Mouse (Mus musculus): ENCODE results near the gene Tex2. TPM values are rescaled to one million over a fixed set of nuclear protein-coding genes. Genes with fewer than 3 reads are reported as not detected.

The Tex2 gene
- polyA plus RNA-seq, 1 experiment from 2014 or later = 12.3 TPM

GRCm38 (mm10) chr11:106511236-106512005 lies 101.8 kb downstream of the Tex2 start:
- no peak for ATAC-seq (replicated peaks; ENCODE audit: insufficient number of reproducible peaks, low FRiP score, low TSS enrichment)
- no peaks in the 10 kb centered on the region; the same call in 1 of the 2 replicates for H3K27me3 ChIP-seq (ENCODE audit: control insufficient read depth, insufficient read depth, low read length)
- 87% methylated on average over 14 of the region's 14 CpGs for WGBS (ENCODE audit: insufficient replicate concordance)

DNA sequence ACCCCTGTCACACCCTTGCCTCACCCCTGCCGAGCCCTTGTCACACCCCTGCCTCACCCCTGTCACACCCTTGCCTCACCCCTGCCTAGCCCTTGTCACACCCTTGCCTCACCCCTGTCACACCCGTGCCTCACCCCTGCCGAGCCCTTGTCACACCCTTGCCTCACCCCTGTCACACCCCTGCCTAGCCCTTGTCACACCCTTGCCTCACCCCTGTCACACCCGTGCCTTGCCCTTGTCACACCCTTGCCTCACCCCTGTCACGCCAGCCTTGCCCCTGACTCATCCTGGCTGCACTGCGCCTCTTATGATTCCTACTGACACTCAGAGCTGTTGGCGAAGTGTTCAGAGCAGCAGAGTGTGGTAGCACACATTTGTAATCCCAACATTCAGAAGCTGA lies 105.6 kb downstream of the Tex2 start:
- Histone ChIP-seq H3K4me1 (ENCODE audit: control insufficient read depth, insufficient read depth, low read length) (no peaks in the 10 kb centered on the region), H3K4me2 (no peak overlapping the region), H3K9me3 (replicated peaks; ENCODE audit: control insufficient read depth, low read length) (peaks cover 4% of the 10 kb centered on the region; the same call in 1 of the 2 replicates), H3K4me3 (ENCODE audit: low read depth, low read length) (no peak overlapping the region), H3K36me3 (ENCODE audit: control insufficient read depth, insufficient read depth, low read length) (peaks cover 17% of the 10 kb centered on the region), H3K27ac (ENCODE audit: low read depth, low read length) (no peak overlapping the region), H3K27me3 (ENCODE audit: control insufficient read depth, insufficient read depth, low read length) (no peaks in the 10 kb centered on the region; the same call in 1 of the 2 replicates), H3K9ac (ENCODE audit: low read depth, low read length) (no peak overlapping the region)
- 79% methylated on average over 7 of the region's 7 CpGs for WGBS (ENCODE audit: insufficient replicate concordance)
- ATAC-seq (replicated peaks; ENCODE audit: insufficient number of reproducible peaks, low FRiP score, low TSS enrichment) = no peak

More at GRCm38 (mm10) chr11:106511236-106512005, 101.8 kb downstream of the Tex2 start:
- Histone ChIP-seq H3K4me1 (ENCODE audit: control insufficient read depth, insufficient read depth, low read length) (peaks cover 18% of the 10 kb centered on the region), H3K4me2 (no peak overlapping the region), H3K9ac (ENCODE audit: low read depth, low read length) (no peak overlapping the region), H3K4me3 (ENCODE audit: low read depth, low read length) (no peak overlapping the region), H3K27ac (ENCODE audit: low read depth, low read length) (no peak overlapping the region), H3K9me3 (replicated peaks; ENCODE audit: control insufficient read depth, low read length) (peaks cover 4% of the 10 kb centered on the region; the same call in 1 of the 2 replicates), H3K36me3 (ENCODE audit: control insufficient read depth, insufficient read depth, low read length) (peaks cover 17% of the 10 kb centered on the region)

DNA sequence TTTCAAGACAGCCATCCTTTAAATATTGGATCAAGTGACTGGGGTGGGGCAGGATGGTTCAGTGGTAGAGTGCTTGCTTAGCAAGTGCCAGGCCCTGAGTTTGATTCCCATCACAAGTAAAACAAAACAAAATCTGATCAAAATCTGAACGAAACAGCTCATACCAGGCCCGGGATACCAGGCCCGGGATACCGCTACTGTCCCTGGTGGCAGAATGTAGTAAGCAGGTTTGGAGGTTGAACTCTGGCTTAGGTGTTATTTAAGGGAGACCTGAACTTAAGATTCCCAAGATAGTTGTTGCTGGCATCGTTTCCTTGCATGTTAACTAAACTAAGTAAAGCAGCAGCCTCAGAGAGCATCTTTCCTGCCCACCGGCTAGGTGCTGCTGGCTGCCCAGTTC lies 107.0 kb downstream of the Tex2 start:
- ATAC-seq (replicated peaks; ENCODE audit: insufficient number of reproducible peaks, low FRiP score, low TSS enrichment) = no peak
- H3K9ac ChIP-seq (ENCODE audit: low read depth, low read length) = no peak overlapping the region
- H3K36me3 ChIP-seq (ENCODE audit: control insufficient read depth, insufficient read depth, low read length) = peaks cover 15% of the 10 kb centered on the region
- peaks cover 4% of the 10 kb centered on the region; the same call in 1 of the 2 replicates for H3K9me3 ChIP-seq (replicated peaks; ENCODE audit: control insufficient read depth, low read length)
- no peaks in the 10 kb centered on the region for H3K27me3 ChIP-seq (ENCODE audit: control insufficient read depth, insufficient read depth, low read length)
- H3K27ac ChIP-seq (ENCODE audit: low read depth, low read length) = no peak overlapping the region
- no peaks in the 10 kb centered on the region for H3K4me1 ChIP-seq (ENCODE audit: control insufficient read depth, insufficient read depth, low read length)
- no peak overlapping the region for H3K4me3 ChIP-seq (ENCODE audit: low read depth, low read length)
- H3K4me2 ChIP-seq = no peak overlapping the region
- WGBS (ENCODE audit: insufficient replicate concordance) = 90% methylated on average over 6 of the region's 6 CpGs

DNA sequence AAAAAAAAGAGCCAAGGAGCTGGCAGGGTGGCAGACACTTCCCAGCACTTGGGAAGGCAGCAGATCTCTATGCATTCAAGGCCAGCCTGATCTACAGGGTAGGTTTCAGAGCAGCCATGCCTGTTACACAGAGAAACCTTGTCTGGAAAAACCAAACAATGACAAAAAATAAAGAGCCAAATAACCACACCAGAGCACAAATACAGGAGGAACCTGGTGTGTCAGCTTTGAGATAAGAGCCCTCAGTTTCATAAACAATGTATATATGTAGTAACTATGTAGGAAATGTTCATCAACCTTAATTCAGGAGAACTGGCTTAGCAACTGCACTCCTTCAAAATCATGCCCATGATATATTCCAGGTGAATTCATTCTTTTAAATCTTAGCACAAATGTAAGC lies 109.1 kb downstream of the Tex2 start:
- Histone ChIP-seq H3K27me3 (ENCODE audit: control insufficient read depth, insufficient read depth, low read length) (no peaks in the 10 kb centered on the region), H3K27ac (ENCODE audit: low read depth, low read length) (no peak overlapping the region), H3K4me3 (ENCODE audit: low read depth, low read length) (no peak overlapping the region), H3K36me3 (ENCODE audit: control insufficient read depth, insufficient read depth, low read length) (peaks cover 5% of the 10 kb centered on the region), H3K9ac (ENCODE audit: low read depth, low read length) (no peak overlapping the region), H3K4me2 (no peak overlapping the region), H3K4me1 (ENCODE audit: control insufficient read depth, insufficient read depth, low read length) (no peaks in the 10 kb centered on the region; the same call in 1 of the 2 replicates), H3K9me3 (replicated peaks; ENCODE audit: control insufficient read depth, low read length) (peaks cover 2% of the 10 kb centered on the region; the same call in 1 of the 2 replicates)
- no peak for ATAC-seq (replicated peaks; ENCODE audit: insufficient number of reproducible peaks, low FRiP score, low TSS enrichment)

DNA sequence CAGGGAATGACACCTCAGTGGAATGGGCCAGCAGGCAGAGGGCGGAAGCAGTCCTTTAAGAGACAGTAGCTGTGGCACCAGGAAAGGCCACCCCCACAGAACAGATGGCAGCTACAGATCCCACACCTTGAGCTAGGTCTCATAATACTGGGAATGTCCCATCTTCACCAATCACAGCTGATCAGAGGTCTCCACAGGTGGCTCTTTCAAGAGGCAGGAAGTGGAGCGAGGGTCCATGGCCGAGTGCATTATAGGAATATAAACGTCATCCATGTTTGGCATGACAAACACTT lies 109.9 kb downstream of the Tex2 start:
- no peak overlapping the region for H3K4me2 ChIP-seq
- H3K27ac ChIP-seq (ENCODE audit: low read depth, low read length) = no peak overlapping the region
- H3K36me3 ChIP-seq (ENCODE audit: control insufficient read depth, insufficient read depth, low read length) = no peaks in the 10 kb centered on the region
- no peaks in the 10 kb centered on the region for H3K27me3 ChIP-seq (ENCODE audit: control insufficient read depth, insufficient read depth, low read length)
- H3K9ac ChIP-seq (ENCODE audit: low read depth, low read length) = no peak overlapping the region
- no peaks in the 10 kb centered on the region for H3K9me3 ChIP-seq (replicated peaks; ENCODE audit: control insufficient read depth, low read length)
- no peaks in the 10 kb centered on the region; the same call in 1 of the 2 replicates for H3K4me1 ChIP-seq (ENCODE audit: control insufficient read depth, insufficient read depth, low read length)
- WGBS (ENCODE audit: insufficient replicate concordance) = 81% methylated on average over 4 of the region's 4 CpGs
- ATAC-seq (replicated peaks; ENCODE audit: insufficient number of reproducible peaks, low FRiP score, low TSS enrichment) = no peak
- no peak overlapping the region for H3K4me3 ChIP-seq (ENCODE audit: low read depth, low read length)

DNA sequence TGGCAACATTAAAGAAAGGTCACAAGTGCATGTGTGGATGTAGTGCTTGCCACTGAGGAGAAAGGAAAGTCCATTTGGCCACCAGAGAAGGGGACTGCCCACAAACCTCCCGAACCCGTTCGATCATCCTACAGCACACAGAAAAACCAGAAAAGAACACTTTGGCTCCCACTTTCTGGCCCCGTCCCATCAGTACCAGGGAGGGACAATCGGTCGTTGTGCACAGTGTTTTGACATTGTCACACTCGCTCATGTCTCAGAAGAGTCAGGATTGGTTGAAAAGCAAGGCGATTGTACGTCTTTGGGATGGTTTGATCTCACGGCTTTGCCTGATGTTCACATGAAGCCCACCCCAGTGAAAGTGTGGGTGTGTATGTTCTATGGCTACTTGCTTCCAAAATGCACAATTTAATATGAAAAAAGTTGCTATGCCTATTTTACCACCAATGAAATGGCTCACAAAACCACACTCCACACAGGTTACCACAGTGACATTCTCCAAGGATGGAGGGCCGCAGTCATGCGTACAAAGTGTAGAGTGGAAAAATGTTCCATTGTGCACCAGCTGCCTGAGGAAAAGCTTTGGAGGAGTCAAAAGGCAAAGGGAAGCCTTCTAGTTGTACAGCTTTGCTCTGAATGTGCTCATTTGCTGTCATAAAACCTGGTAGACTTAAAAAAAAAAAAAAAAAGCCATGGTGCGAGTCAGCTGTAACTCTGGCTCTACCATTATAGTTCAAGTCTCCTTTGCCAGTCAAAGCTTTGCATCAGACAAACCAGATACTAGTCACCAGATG lies 110.4 kb downstream of the Tex2 start:
- Histone ChIP-seq H3K4me2 (no peak overlapping the region), H3K36me3 (ENCODE audit: control insufficient read depth, insufficient read depth, low read length) (no peaks in the 10 kb centered on the region), H3K9me3 (replicated peaks; ENCODE audit: control insufficient read depth, low read length) (no peaks in the 10 kb centered on the region), H3K27ac (ENCODE audit: low read depth, low read length) (peak overlapping the region; percentile 7), H3K9ac (ENCODE audit: low read depth, low read length) (no peak overlapping the region), H3K4me1 (ENCODE audit: control insufficient read depth, insufficient read depth, low read length) (no peaks in the 10 kb centered on the region; the same call in 1 of the 2 replicates), H3K27me3 (ENCODE audit: control insufficient read depth, insufficient read depth, low read length) (no peaks in the 10 kb centered on the region), H3K4me3 (ENCODE audit: low read depth, low read length) (no peak overlapping the region)
- WGBS (ENCODE audit: insufficient replicate concordance) = 68% methylated on average over 13 of the region's 13 CpGs
- no peak for ATAC-seq (replicated peaks; ENCODE audit: insufficient number of reproducible peaks, low FRiP score, low TSS enrichment)

- Histone ChIP-seq H3K4me3 (ENCODE audit: low read depth, low read length) (no peak overlapping the region), H3K9me3 (replicated peaks; ENCODE audit: control insufficient read depth, low read length) (no peaks in the 10 kb centered on the region), H3K36me3 (ENCODE audit: control insufficient read depth, insufficient read depth, low read length) (no peaks in the 10 kb centered on the region), H3K4me2 (peak overlapping the region; percentile 84; the same call in 1 of the 2 replicates), H3K9ac (ENCODE audit: low read depth, low read length) (peak overlapping the region; percentile 99; the same call in 1 of the 2 replicates), H3K4me1 (ENCODE audit: control insufficient read depth, insufficient read depth, low read length) (no peaks in the 10 kb centered on the region; the same call in 1 of the 2 replicates), H3K27ac (ENCODE audit: low read depth, low read length) (peak overlapping the region; percentile 95), H3K27me3 (ENCODE audit: control insufficient read depth, insufficient read depth, low read length) (no peaks in the 10 kb centered on the region)
- ATAC-seq (replicated peaks; ENCODE audit: insufficient number of reproducible peaks, low FRiP score, low TSS enrichment) = no peak
These were observed 111.1 kb downstream of the Tex2 start for GRCm38 (mm10) chr11:106502159-106502505.

- 3% methylated on average over 22 of the region's 22 CpGs for WGBS (ENCODE audit: insufficient replicate concordance)
- Histone ChIP-seq H3K9ac (ENCODE audit: low read depth, low read length) (peak overlapping the region; percentile 99), H3K4me2 (peak overlapping the region; percentile 84), H3K27ac (ENCODE audit: low read depth, low read length) (peak overlapping the region; percentile 95), H3K4me1 (ENCODE audit: control insufficient read depth, insufficient read depth, low read length) (no peaks in the 10 kb centered on the region; the same call in 1 of the 2 replicates), H3K9me3 (replicated peaks; ENCODE audit: control insufficient read depth, low read length) (no peaks in the 10 kb centered on the region), H3K4me3 (ENCODE audit: low read depth, low read length) (peak overlapping the region; percentile 78), H3K27me3 (ENCODE audit: control insufficient read depth, insufficient read depth, low read length) (no peaks in the 10 kb centered on the region), H3K36me3 (ENCODE audit: control insufficient read depth, insufficient read depth, low read length) (no peaks in the 10 kb centered on the region)
- ATAC-seq (replicated peaks; ENCODE audit: insufficient number of reproducible peaks, low FRiP score, low TSS enrichment) = peak; percentile 56
These were observed 111.7 kb downstream of the Tex2 start for GRCm38 (mm10) chr11:106501308-106502158.

Measured in heart, embryonic 11.5 days (tissue).